Mouse (Mus musculus): ENCODE measurements around the gene Gm20671.

GRCm38 (mm10) chr5:32756141-32756540 lies 70.8 kb downstream of the Gm20671 start:
- TF ChIP-seq CTCF (IDR thresholded peaks at IDR 0.05; ENCODE audit: low read depth) (no peak), EP300 (IDR thresholded peaks at IDR 0.05; ENCODE audit: low read depth) (no peak)

Data from heart, postnatal 0 days (tissue).